Mouse (Mus musculus) left cerebral cortex, postnatal 36 days (tissue): ENCODE results near the gene Prdm11. TPM values are rescaled to one million over a fixed set of nuclear protein-coding genes. Genes with fewer than 3 reads are reported as not detected.

Experiments
- DNase-seq, 2 experiments: peaks; one replicate each; pipeline ENCODE4 v3.0.0; 2021 to 2022; ENCODE audit warnings: low spot score in 2 of 2, mixed read lengths in 1 of 2
- intact Hi-C: fragments of 180-260 bp; cut with DNase I; formaldehyde crosslinking; loops from one replicate; pipeline ENCODE4 v1.15.1; 2025
- total RNA-seq, 2 experiments: library from RNA; stranded (reverse); gene quantifications; 2 replicates each; pipeline ENCODE4 v1.2.3; 2021

The Prdm11 gene
- total RNA-seq, 2 experiments from 2014 or later = 21.0 to 25.1 TPM

- intact Hi-C loops = no loop called here
Observed at GRCm38 (mm10) chr2:92944356-92944755, 101.6 kb downstream of the Prdm11 start.

GRCm38 (mm10) chr2:92943406-92943805 lies 102.6 kb downstream of the Prdm11 start:
- intact Hi-C loops = no loop called here
- no peak for DNase-seq

More at GRCm38 (mm10) chr2:92944356-92944755, 101.6 kb downstream of the Prdm11 start:
- no peak for DNase-seq

DNA sequence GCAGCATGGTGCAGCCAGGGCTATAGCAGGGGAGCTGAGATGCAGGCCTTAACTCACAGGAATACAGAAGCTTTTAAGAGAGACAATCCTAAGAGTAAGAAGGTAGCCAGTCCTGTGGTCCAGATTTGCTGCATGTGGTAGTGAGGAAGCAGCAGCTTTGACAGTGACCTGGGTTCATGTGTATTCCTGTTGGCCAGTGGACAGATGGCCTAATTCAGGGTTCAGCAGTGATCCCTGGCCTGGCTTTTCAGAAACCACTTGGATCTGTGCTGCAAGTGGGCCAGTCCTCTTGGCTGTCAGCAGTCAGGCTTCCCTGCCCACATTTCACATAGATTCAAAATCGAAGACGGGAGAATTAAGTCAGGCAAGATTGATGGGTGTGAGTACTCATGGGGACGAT lies 104.5 kb downstream of the Prdm11 start:
- DNase-seq = no peak
- intact Hi-C loops = no loop called here

DNA sequence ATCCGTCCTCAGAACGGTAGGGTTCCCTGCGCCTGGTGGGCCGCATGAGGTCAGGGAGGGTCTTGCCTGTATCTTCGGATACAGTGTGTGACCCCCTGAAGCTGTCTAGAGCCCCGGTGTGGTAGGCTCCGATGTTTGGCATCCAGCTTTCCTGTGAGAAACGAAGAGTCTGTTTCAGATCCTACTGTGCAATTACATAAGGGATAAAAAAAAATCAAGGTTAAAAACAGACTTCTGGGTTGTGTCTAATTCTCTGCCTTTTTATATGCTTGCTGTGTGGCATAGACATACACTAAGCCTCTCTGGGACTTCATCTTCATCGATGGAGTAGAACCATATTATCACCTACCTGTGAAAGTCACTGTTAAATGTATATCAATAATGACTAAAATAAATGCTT lies 105.0 kb downstream of the Prdm11 start:
- DNase-seq = no peak
- intact Hi-C loops = no loop called here

GRCm38 (mm10) chr2:92938827-92939226 lies 107.1 kb downstream of the Prdm11 start:
- no peak for DNase-seq
- intact Hi-C loops = no loop called here

DNA sequence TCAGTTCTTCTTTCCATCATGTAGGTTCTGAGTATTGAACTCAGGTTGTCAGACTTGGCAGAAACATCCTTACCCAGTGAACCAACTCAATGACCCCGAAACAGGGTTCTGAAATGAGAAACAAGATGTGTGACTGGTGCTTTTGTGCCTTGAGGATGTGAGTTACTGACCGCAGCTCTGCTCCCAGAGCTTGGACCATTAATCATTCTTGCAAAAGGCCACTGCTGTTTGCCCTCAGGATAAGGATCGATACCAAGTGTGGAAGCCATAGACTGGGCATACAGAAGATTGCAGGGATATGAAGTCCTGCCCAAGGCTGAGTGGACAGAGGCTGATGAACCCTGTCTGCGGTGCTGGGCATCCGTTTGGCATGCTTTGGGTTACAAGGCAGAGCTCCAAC lies 107.9 kb downstream of the Prdm11 start:
- intact Hi-C loops = no loop called here
- no peak for DNase-seq

DNA sequence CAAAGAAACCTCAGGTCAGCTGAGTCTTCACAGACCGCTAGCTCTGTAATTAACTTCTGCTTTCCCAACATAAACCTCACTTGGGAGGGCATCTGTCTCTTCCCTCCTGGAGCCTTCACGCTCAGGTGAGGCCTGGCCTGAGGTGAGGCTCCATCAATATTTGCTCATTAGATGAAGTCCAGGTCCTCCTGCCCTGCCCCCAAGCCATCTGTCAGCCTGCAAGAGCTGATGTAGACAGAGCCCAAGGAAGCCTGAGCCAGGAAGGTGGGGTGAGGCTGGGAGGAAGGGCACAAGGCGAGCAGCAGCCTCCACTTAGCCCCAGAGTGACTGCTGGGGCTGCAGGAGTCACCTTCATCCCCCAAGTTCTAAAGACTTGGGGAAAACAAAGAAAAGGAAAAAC lies 110.5 kb downstream of the Prdm11 start:
- DNase-seq = no peak
- intact Hi-C loops = loop anchor here (2.0 kb wide), 1 partner anchor 19 kb away; no protein-coding TSS in a partner anchor

GRCm38 (mm10) chr2:92934312-92934982 lies 111.5 kb downstream of the Prdm11 start:
- intact Hi-C loops = loop anchor here (2.0 kb wide), 1 partner anchor 18 kb away; no protein-coding TSS in a partner anchor
- peak; percentile 81 to 84 for DNase-seq

DNA sequence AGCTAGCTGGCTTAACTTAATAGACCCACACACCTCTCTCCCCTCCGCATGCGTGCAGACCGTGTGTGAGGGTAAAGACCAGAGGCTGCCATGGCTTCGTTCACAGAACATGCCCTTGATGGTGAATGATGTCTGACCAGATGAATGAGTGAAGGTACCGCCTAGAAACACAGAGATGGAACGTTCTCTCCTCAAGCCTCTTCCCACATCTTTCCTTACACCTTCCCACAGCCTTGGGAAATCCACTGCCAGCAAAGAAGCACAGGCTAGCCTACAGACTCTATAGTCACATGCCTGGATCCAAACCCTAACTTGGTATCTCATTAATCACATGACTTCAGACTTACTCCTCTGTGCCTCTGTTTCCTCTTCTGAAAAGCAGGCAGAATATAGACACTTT lies 112.6 kb downstream of the Prdm11 start:
- intact Hi-C loops = no loop called here
- no peak for DNase-seq

DNA sequence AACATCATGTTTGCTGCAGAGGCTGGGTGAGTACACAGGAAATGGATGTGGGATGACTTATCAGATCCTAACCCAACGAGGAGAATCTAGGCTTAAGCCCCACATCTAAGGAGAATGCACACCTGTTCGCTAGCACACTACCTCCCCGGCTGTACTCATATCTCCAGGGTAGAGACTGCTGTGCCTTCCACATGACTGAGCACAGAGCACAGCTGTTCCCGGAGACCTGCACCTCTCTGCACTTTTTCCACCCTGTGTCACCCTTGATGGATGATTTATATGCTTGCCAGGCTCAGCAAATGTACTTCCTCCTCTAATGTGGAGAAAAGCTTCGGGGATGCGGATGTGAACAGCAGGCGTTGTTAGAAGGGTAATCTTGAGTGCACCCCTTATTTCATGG lies 114.9 kb downstream of the Prdm11 start:
- no peak for DNase-seq
- intact Hi-C loops = no loop called here

GRCm38 (mm10) chr2:92929696-92930095 lies 116.3 kb downstream of the Prdm11 start:
- intact Hi-C loops = no loop called here

DNA sequence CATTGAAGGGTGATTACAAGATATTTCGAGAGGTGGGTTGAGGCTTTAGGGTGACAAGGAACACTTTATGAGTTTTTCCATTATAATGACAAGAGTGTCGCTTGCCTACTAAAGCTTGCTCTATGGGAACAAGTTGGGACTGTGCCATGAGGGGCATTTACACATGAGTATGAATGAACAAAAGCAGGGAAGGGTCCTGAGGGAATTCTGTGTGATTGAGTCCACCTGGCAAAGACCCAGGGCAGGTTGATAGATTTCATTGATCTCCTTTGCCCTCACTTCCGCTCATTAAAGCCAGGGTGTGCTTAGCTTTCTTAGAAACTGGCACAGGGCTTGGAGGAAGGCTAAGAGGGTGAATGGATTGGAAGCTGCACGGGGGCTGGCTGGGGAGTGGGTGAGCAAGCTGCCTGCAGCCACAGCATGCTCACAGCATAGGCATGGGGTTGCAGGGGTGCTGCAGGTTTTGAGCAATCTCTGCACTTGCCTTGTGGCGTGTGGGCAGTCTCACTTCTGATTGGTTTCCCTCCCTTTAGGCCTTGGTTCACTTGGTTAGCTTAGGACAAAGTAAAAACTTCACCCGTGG lies 121.2 kb downstream of the Prdm11 start:
- no peak for DNase-seq
- intact Hi-C loops = no loop called here

More at GRCm38 (mm10) chr2:92929696-92930095, 116.3 kb downstream of the Prdm11 start:
- no peak for DNase-seq

GRCm38 (mm10) chr2:92920709-92921108 lies 125.3 kb downstream of the Prdm11 start:
- intact Hi-C loops = no loop called here
- no peak for DNase-seq

DNA sequence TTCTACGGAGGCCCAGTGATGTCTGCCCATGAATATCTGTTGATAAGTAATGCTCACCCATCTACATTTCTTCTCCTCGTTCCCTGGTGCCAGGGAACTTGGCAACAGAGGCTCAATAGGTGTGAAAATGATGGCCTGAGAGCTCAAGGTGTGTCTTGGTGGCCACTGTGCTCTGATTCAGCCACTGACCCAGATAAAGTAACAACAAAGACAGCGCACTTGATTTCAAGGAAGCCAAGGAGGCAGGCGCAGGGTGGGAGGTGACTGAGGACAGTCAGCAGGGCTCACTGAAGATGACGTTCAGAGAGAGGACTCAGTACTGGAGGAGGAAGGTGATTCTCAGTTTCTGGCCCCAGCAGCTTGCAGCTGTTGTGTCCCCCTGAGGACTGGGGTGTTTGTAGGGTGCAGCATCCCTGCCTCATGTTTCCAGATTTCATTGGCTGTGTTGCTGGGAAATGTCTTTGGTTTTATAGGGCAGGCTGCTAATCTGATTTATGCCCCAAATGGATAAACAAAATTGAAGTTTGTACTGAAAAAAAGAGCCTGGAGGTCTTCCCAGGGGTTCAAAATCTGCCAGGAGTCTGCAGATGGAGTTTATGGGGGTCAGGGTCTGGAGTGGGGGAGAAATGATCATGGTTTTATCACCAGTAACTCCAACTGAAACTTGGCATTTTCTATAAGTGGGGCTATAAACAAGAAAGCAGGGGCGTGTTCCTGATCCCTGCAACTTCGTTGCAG lies 128.4 kb downstream of the Prdm11 start:
- no peak for DNase-seq
- intact Hi-C loops = loop anchor here (2.0 to 5.0 kb wide), 2 partner anchors 17 to 35 kb away; no protein-coding TSS in a partner anchor

DNA sequence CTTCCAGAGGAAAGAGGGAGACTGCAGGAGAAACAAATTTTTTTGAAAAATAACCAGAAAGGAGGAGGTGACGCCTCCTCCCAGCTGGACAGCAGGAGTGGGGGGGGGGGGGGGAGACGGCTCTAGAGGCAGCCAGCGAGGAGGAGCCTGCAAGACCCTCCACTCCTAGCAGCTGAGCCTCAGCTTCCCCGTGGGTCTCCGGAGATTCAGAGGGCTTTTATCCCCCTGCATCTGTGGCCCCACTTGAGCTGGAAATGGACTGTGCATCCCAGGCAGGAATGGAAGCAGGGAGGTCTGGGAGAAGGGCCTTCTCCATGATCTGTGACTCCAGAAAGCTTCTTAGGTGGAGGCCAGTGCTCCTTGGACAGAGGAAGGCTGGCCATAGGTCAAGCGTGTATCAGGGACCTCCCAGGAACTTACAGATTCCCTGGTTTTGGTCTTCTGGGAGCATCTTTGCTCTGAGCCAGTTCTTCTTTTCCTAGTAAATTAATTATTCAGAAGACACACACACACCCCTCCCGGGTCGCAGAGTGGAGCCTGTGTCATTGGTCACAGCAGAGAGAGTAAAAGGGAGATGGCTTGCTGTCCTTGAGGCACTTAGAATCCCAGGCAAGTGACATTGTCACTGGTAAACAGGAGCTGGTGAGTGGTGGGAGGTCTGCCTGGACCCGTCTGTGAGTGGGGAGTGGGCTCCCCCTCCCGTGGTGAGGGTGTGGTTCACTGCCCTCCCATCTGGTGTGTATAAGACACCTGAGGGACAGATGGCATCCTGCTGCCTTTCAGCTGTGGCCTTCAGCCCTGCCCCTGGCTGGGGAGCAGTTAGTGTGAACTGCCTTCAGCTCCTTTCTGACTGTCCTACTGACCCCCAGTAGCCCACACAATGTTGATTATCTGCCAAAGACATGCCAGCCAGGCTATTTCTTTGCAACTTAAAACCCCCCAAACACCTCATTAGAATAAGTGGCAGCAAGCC lies 130.0 kb downstream of the Prdm11 start:
- intact Hi-C loops = loop anchor here (2.0 to 5.0 kb wide), 2 partner anchors 19 to 36 kb away; no protein-coding TSS in a partner anchor
- DNase-seq = no peak

Other genes with a start within 250 kb of the Prdm11 start
- gene Syt13, start 131.1 kb downstream of the Prdm11 start, total RNA-seq = 100 to 1,000 TPM; 174 to 218 TPM
- 10 to 100 TPM; 82.3 to 99.8 TPM for gene Trp53i11, start 141.4 kb upstream of the Prdm11 start, total RNA-seq